Mouse (Mus musculus) heart, postnatal 0 days (tissue): Measurements from ENCODE around the gene Daam2.

ENCODE experiments used
- CTCF ChIP-seq: IDR thresholded peaks from 2 replicates; pipeline ENCODE4 v1.5.1; 2016; ENCODE audit warnings: antibody characterized with exemption, control low read depth, low read depth
- EP300 ChIP-seq: IDR thresholded peaks from 2 replicates; pipeline ENCODE4 v1.6.1; 2016; ENCODE audit warnings: antibody characterized with exemption, low read depth

GRCm38 (mm10) chr17:49519576-49520247 is 44.4 kb downstream of the Daam2 start:
- TF ChIP-seq CTCF (no peak), EP300 (no peak)
